1 mouse cellular context compared by ENCODE assay signal in the genomic region with DNA sequence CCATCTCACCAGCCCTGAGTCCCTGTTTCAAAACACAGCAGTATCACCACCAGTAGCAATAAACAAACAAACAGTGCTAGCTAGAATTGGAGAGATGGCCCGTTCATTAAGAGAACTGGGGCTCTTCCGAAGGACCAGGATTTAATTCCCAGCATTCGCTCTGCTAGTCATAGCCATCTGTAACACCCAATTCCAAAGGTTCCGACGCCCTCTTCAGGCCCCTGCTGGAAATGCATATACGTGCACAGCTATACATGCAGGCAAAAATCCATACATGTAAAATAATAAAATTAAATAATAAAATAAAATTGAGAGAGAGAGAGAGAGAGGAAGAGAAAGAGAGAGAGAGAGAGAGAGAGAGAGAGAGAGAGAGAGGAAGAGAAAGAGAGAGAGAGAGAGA.
TF ChIP-seq lines count a peak whose summit lies in the region.

No protein-coding gene starts in this region.

TF ChIP-seq in ES-E14, 5 proteins besides CTCF, POLR2A, EP300 and RAD21:
- peak; percentile 27; the same call in 1 of the 2 replicates for TF ChIP-seq ZC3H11A (IDR thresholded peaks at IDR 0.05; ENCODE audit: borderline replicate concordance, low read depth, low read length)
- TF ChIP-seq ZNF384 (IDR thresholded peaks at IDR 0.05; ENCODE audit: low read depth, low read length) = no peak
